Mouse (Mus musculus) A20 (cell line): ENCODE measurements around the gene Ccdc51.
A peak's percentile ranks its signal among the peaks of the same experiment; 100 is the strongest.

Experiments
- DNase-seq: peaks from one replicate; pipeline ENCODE4 v3.0.0-alpha.2; 2011; ENCODE audit warnings: low read depth, low spot score

Gene Ccdc51

GRCm38 (mm10) chr9:109096251-109096661, 14.0 kb downstream of the Ccdc51 start:
- DNase-seq: no peak

- DNase-seq: no peak
Observed at GRCm38 (mm10) chr9:109096856-109097255, 14.6 kb downstream of the Ccdc51 start.

- no peak for DNase-seq
Observed at GRCm38 (mm10) chr9:109097291-109097690, 15.0 kb downstream of the Ccdc51 start.

- DNase-seq: no peak
Observed at GRCm38 (mm10) chr9:109097831-109098230, 15.5 kb downstream of the Ccdc51 start.

GRCm38 (mm10) chr9:109098366-109098765, 16.1 kb downstream of the Ccdc51 start:
- DNase-seq: no peak

GRCm38 (mm10) chr9:109098969-109099368, 16.7 kb downstream of the Ccdc51 start:
- no peak for DNase-seq

- peak; percentile 15 for DNase-seq
Observed at GRCm38 (mm10) chr9:109100307-109100928, 18.1 kb downstream of the Ccdc51 start.

- no peak for DNase-seq
Observed at GRCm38 (mm10) chr9:109101933-109102445, 19.7 kb downstream of the Ccdc51 start.

- no peak for DNase-seq
Observed at GRCm38 (mm10) chr9:109102541-109102940, 20.2 kb downstream of the Ccdc51 start.

GRCm38 (mm10) chr9:109103250-109103649, 21.0 kb downstream of the Ccdc51 start:
- no peak for DNase-seq

GRCm38 (mm10) chr9:109104083-109104482, 21.8 kb downstream of the Ccdc51 start:
- no peak for DNase-seq

GRCm38 (mm10) chr9:109105011-109105410, 22.7 kb downstream of the Ccdc51 start:
- no peak for DNase-seq

GRCm38 (mm10) chr9:109105648-109106047, 23.4 kb downstream of the Ccdc51 start:
- no peak for DNase-seq

GRCm38 (mm10) chr9:109107341-109107740, 25.0 kb downstream of the Ccdc51 start:
- DNase-seq: no peak

GRCm38 (mm10) chr9:109110240-109110639, 27.9 kb downstream of the Ccdc51 start:
- no peak for DNase-seq

GRCm38 (mm10) chr9:109111101-109111500, 28.8 kb downstream of the Ccdc51 start:
- no peak for DNase-seq

GRCm38 (mm10) chr9:109111591-109111990, 29.3 kb downstream of the Ccdc51 start:
- DNase-seq: no peak

GRCm38 (mm10) chr9:109113331-109113730, 31.0 kb downstream of the Ccdc51 start:
- no peak for DNase-seq

GRCm38 (mm10) chr9:109114276-109114675, 32.0 kb downstream of the Ccdc51 start:
- no peak for DNase-seq

GRCm38 (mm10) chr9:109114871-109115270, 32.6 kb downstream of the Ccdc51 start:
- no peak for DNase-seq

- no peak for DNase-seq
Observed at GRCm38 (mm10) chr9:109116205-109116604, 33.9 kb downstream of the Ccdc51 start.

- no peak for DNase-seq
Observed at GRCm38 (mm10) chr9:109118106-109118505, 35.8 kb downstream of the Ccdc51 start.

GRCm38 (mm10) chr9:109119571-109119970, 37.3 kb downstream of the Ccdc51 start:
- DNase-seq: no peak

GRCm38 (mm10) chr9:109120956-109121355, 38.7 kb downstream of the Ccdc51 start:
- no peak for DNase-seq
